Mouse (Mus musculus): ENCODE measurements around the gene Edem2. TPM values are rescaled to one million over a fixed set of nuclear protein-coding genes. Genes with fewer than 3 reads are reported as not detected.

Gene Edem2
- polyA plus RNA-seq, 1 experiment: 44.9 TPM

- no peak overlapping the region for H3K27ac ChIP-seq (ENCODE audit: insufficient read depth, low read depth, low read length)
- H3K4me3 ChIP-seq (ENCODE audit: insufficient read depth, low read depth, low read length): no peak overlapping the region
- WGBS: 33% methylated on average over 4 of the region's 4 CpGs
- no peak for DNase-seq
- peaks cover 12% of the 10 kb centered on the region; the same call in 1 of the 2 replicates for H3K4me1 ChIP-seq (ENCODE audit: control insufficient read depth, insufficient read depth, low read length)
- TF ChIP-seq POLR2A (IDR thresholded peaks at IDR 0.05; ENCODE audit: low read depth, low read length) (no peak), CTCF (conservative IDR thresholded peaks at IDR 0.05; ENCODE audit: insufficient read depth, insufficient read length, low read depth, low read length) (no peak)
- H3K27me3 ChIP-seq (replicated peaks; ENCODE audit: control insufficient read depth, insufficient read depth, low read length): no peaks in the 10 kb centered on the region
- no peaks in the 10 kb centered on the region for H3K36me3 ChIP-seq (ENCODE audit: control insufficient read depth, insufficient read depth, low read length)
These were observed 40.1 kb downstream of the Edem2 start for GRCm38 (mm10) chr2:155689211-155689610.

DNA sequence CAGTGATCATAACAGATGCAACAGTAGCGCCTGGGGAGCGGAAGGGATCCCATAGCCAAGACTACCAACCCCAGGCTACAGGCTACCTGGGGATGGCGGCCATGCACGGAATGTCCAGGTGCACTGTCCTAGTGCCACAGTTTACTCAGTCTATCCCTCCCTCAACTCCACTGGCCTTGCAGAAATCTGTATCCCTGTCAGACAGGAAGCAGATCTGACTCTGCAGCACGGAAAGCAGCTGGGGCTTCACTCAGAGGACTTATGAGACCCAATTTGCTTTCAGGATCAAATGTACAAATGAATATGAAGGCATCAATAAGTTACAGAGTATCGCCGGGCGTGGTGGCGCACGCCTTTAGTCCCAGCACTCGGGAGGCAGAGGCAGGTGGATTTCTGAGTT is 41.5 kb downstream of the Edem2 start:
- TF ChIP-seq POLR2A (IDR thresholded peaks at IDR 0.05; ENCODE audit: low read depth, low read length) (no peak), CTCF (conservative IDR thresholded peaks at IDR 0.05; ENCODE audit: insufficient read depth, insufficient read length, low read depth, low read length) (no peak)
- 91% methylated on average over 11 of the region's 11 CpGs for WGBS
- no peaks in the 10 kb centered on the region for H3K36me3 ChIP-seq (ENCODE audit: control insufficient read depth, insufficient read depth, low read length)
- no peak overlapping the region for H3K4me3 ChIP-seq (ENCODE audit: insufficient read depth, low read depth, low read length)
- H3K27ac ChIP-seq (ENCODE audit: insufficient read depth, low read depth, low read length): no peak overlapping the region
- H3K4me1 ChIP-seq (ENCODE audit: control insufficient read depth, insufficient read depth, low read length): peaks cover 12% of the 10 kb centered on the region; the same call in 1 of the 2 replicates
- no peaks in the 10 kb centered on the region for H3K27me3 ChIP-seq (replicated peaks; ENCODE audit: control insufficient read depth, insufficient read depth, low read length)
- DNase-seq: no peak

DNA sequence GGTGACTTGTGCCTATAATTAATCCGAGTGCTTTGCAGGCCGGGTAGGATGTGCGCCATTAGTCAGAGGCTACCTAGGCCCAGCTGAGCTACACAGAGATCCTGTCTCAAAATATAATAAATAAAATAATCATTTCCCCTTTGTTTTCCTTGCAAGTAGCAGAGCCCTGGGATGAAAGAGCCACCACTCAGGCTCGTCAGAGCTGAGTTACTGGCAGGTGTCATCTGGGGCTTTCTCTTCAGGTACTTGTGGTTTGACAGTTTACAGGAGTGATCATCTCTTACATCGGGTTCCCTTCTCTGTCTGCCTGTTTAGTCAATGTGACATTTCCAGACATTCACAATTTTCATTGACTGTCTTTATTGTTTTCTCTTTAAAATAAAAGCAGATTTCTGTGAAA is 42.7 kb downstream of the Edem2 start:
- Histone ChIP-seq H3K27me3 (replicated peaks; ENCODE audit: control insufficient read depth, insufficient read depth, low read length) (no peaks in the 10 kb centered on the region), H3K27ac (ENCODE audit: insufficient read depth, low read depth, low read length) (no peak overlapping the region), H3K4me3 (ENCODE audit: insufficient read depth, low read depth, low read length) (no peak overlapping the region), H3K4me1 (ENCODE audit: control insufficient read depth, insufficient read depth, low read length) (peaks cover 12% of the 10 kb centered on the region; the same call in 1 of the 2 replicates), H3K36me3 (ENCODE audit: control insufficient read depth, insufficient read depth, low read length) (no peaks in the 10 kb centered on the region)
- TF ChIP-seq POLR2A (IDR thresholded peaks at IDR 0.05; ENCODE audit: low read depth, low read length): no peak
- TF ChIP-seq CTCF (conservative IDR thresholded peaks at IDR 0.05; ENCODE audit: insufficient read depth, insufficient read length, low read depth, low read length): no peak
- 62% methylated on average over 5 of the region's 5 CpGs for WGBS
- no peak for DNase-seq

DNA sequence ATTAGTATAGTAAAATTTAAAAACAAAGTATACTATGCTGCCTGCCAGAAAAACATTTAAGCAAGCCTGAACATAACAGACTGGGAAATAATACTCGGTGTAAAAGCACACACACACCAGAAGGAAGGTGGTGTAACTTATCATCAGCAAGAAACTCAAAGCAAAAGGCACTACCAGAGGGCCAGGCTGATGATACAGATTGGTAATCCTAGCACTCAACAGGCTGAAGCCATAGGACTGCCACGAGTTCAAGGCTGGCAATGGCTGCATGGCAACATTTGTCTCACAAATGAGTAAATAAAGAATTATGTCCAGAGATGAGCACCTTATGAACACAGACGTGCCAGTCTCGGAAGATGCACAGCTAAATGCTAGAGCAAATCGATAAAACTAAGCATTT is 45.5 kb downstream of the Edem2 start:
- no peak overlapping the region for H3K4me3 ChIP-seq (ENCODE audit: insufficient read depth, low read depth, low read length)
- peaks cover 6% of the 10 kb centered on the region; the same call in 1 of the 2 replicates for H3K4me1 ChIP-seq (ENCODE audit: control insufficient read depth, insufficient read depth, low read length)

GRCm38 (mm10) chr2:155683137-155683536 is 46.1 kb downstream of the Edem2 start:
- H3K4me1 ChIP-seq (ENCODE audit: control insufficient read depth, insufficient read depth, low read length): peaks cover 6% of the 10 kb centered on the region; the same call in 1 of the 2 replicates
- WGBS: 74% methylated on average over 3 of the region's 3 CpGs
- no peaks in the 10 kb centered on the region for H3K27me3 ChIP-seq (replicated peaks; ENCODE audit: control insufficient read depth, insufficient read depth, low read length)
- no peak for TF ChIP-seq CTCF (conservative IDR thresholded peaks at IDR 0.05; ENCODE audit: insufficient read depth, insufficient read length, low read depth, low read length)
- no peak for TF ChIP-seq POLR2A (IDR thresholded peaks at IDR 0.05; ENCODE audit: low read depth, low read length)
- no peak overlapping the region for H3K27ac ChIP-seq (ENCODE audit: insufficient read depth, low read depth, low read length)
- no peaks in the 10 kb centered on the region for H3K36me3 ChIP-seq (ENCODE audit: control insufficient read depth, insufficient read depth, low read length)
- H3K4me3 ChIP-seq (ENCODE audit: insufficient read depth, low read depth, low read length): no peak overlapping the region
- DNase-seq: no peak

More for the DNA sequence above, 45.5 kb downstream of the Edem2 start:
- H3K36me3 ChIP-seq (ENCODE audit: control insufficient read depth, insufficient read depth, low read length): no peaks in the 10 kb centered on the region
- TF ChIP-seq CTCF (conservative IDR thresholded peaks at IDR 0.05; ENCODE audit: insufficient read depth, insufficient read length, low read depth, low read length): no peak
- no peak overlapping the region for H3K27ac ChIP-seq (ENCODE audit: insufficient read depth, low read depth, low read length)
- no peak for DNase-seq
- H3K27me3 ChIP-seq (replicated peaks; ENCODE audit: control insufficient read depth, insufficient read depth, low read length): no peaks in the 10 kb centered on the region
- WGBS: 92% methylated on average over 5 of the region's 5 CpGs

DNA sequence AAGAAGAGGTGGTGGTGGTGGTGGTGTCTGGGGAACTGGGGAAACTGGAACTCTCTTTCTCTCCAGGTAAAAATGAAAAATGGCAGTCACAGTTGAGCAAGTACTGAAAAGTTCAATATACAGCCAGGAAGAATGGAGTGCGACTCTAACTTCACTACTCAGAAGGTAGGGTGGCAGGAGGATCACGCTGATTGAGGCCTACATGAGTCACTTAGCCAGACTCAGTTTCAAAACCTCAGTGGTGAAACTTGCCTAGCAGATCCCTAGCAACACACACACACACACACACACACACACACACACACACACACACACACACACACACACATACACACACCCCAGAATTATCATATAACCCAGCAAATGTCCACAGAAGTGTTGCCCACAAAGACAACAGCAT is 47.4 kb downstream of the Edem2 start:
- TF ChIP-seq CTCF (conservative IDR thresholded peaks at IDR 0.05; ENCODE audit: insufficient read depth, insufficient read length, low read depth, low read length): no peak
- H3K36me3 ChIP-seq (ENCODE audit: control insufficient read depth, insufficient read depth, low read length): no peaks in the 10 kb centered on the region
- no peak overlapping the region for H3K27ac ChIP-seq (ENCODE audit: insufficient read depth, low read depth, low read length)
- no peaks in the 10 kb centered on the region for H3K27me3 ChIP-seq (replicated peaks; ENCODE audit: control insufficient read depth, insufficient read depth, low read length)
- 84% methylated on average over 2 of the region's 2 CpGs for WGBS
- no peak for DNase-seq
- peaks cover 6% of the 10 kb centered on the region; the same call in 1 of the 2 replicates for H3K4me1 ChIP-seq (ENCODE audit: control insufficient read depth, insufficient read depth, low read length)
- H3K4me3 ChIP-seq (ENCODE audit: insufficient read depth, low read depth, low read length): no peak overlapping the region

- H3K4me3 ChIP-seq (ENCODE audit: insufficient read depth, low read depth, low read length): no peak overlapping the region
- TF ChIP-seq POLR2A (IDR thresholded peaks at IDR 0.05; ENCODE audit: low read depth, low read length): no peak
- TF ChIP-seq CTCF (conservative IDR thresholded peaks at IDR 0.05; ENCODE audit: insufficient read depth, insufficient read length, low read depth, low read length): no peak
- peaks cover 6% of the 10 kb centered on the region; the same call in 1 of the 2 replicates for H3K4me1 ChIP-seq (ENCODE audit: control insufficient read depth, insufficient read depth, low read length)
- H3K27ac ChIP-seq (ENCODE audit: insufficient read depth, low read depth, low read length): no peak overlapping the region
- H3K36me3 ChIP-seq (ENCODE audit: control insufficient read depth, insufficient read depth, low read length): no peaks in the 10 kb centered on the region
- WGBS: 74% methylated on average over 8 of the region's 8 CpGs
- no peak for DNase-seq
- no peaks in the 10 kb centered on the region for H3K27me3 ChIP-seq (replicated peaks; ENCODE audit: control insufficient read depth, insufficient read depth, low read length)
These were observed 48.1 kb downstream of the Edem2 start for GRCm38 (mm10) chr2:155681194-155681593.

Measured in kidney, adult 2 months (tissue).